Mouse (Mus musculus) hindbrain, embryonic 14.5 days (tissue): ENCODE data around the gene Ccdc73. TPM values are rescaled to one million over a fixed set of nuclear protein-coding genes. Genes with fewer than 3 reads are reported as not detected.
"Not testable (repeated sequence)": the region's sequence is repeated elsewhere in the genome, so short reads cannot be mapped to it uniquely, and the experiment has no call there.

Source experiments
- ATAC-seq: fragments of 200-750 bp; cut with Nextera tagmentation; 2 replicates; pipeline ENCODE4 v1.8.0; 2017; ENCODE audit warnings: moderate number of reproducible peaks, mild to moderate bottlenecking, moderate TSS enrichment, moderate library complexity; ENCODE audit not compliant: low FRiP score
- DNase-seq: peaks from one replicate; pipeline ENCODE4 v3.0.0-alpha.2; 2015; ENCODE audit warnings: low spot score
- H3K27ac ChIP-seq: fragments of 300-500 bp; sonication (generic); 2 replicates; pipeline ENCODE4 v1.5.1; 2014; ENCODE audit warnings: mild to moderate bottlenecking, moderate library complexity
- H3K27me3 ChIP-seq: fragments of 300-500 bp; sonication (generic); 2 replicates; pipeline ENCODE4 v1.6.1; 2014; ENCODE audit warnings: mild to moderate bottlenecking, low read length, mixed read lengths; ENCODE audit not compliant: control insufficient read depth, insufficient read depth
- H3K36me3 ChIP-seq: fragments of 300-500 bp; sonication (generic); replicated peaks from 2 replicates; pipeline ENCODE4 v1.6.1; 2014; ENCODE audit not compliant: control insufficient read depth, insufficient read depth
- H3K4me1 ChIP-seq: fragments of 300-500 bp; sonication (generic); replicated peaks from 2 replicates; pipeline ENCODE4 v1.6.1; 2014; ENCODE audit warnings: antibody characterized with exemption, low read length, mixed read lengths; ENCODE audit not compliant: control insufficient read depth, insufficient read depth
- H3K4me2 ChIP-seq: fragments of 300-500 bp; sonication (generic); replicated peaks from 2 replicates; pipeline ENCODE4 v1.6.1; 2014; ENCODE audit warnings: mild to moderate bottlenecking, moderate library complexity
- H3K4me3 ChIP-seq: fragments of 300-500 bp; sonication (generic); replicated peaks from 2 replicates; pipeline ENCODE4 v1.5.1; 2014; ENCODE audit warnings: mild to moderate bottlenecking, low read length
- H3K9ac ChIP-seq: fragments of 300-500 bp; sonication (generic); 2 replicates; pipeline ENCODE4 v1.6.1; 2014
- H3K9me3 ChIP-seq: fragments of 300-500 bp; sonication (generic); 2 replicates; pipeline ENCODE4 v1.6.1; 2016; ENCODE audit warnings: low read length; ENCODE audit not compliant: control insufficient read depth
- WGBS: fragments of 180-500 bp; shearing (Covaris S2); extraction: QIAGEN DNeasy Blood & Tissue Kit; methylation state at CpG from one replicate; pipeline ENCODE4 v1.1.7; 2014; 5-methylcytosine and 5-hydroxymethylcytosine counted together
- polyA plus RNA-seq: library from polyadenylated mRNA; unstranded; fragments of >200 nt; fragmentation: Nextera tagmentation; extraction: Ambion mirVana; gene quantifications from 2 replicates; pipeline ENCODE4 v1.2.1, GENCODE M21; 2014

The Ccdc73 gene
- polyA plus RNA-seq, 1 experiment from 2014 or later = 7.6 TPM

DNA sequence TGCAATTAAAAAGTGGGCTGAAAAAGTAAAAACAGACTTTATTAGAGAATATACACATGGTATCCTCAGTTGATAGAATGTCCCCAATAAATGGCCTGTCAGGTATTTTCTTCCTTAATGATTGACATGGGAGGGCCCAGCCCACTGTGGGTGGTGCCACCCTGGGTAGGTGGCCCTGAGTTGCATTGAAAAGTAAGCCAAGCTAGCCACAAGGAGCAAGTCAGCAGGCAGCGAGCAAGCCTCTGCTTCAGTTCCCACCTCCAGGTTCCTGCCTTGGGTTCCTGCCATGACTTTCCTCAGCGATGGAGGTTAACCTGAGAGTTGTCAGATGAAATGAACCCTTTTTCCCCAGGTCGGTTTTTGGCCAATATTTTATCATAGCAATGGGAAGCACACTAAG, 150.2 kb downstream of the Ccdc73 start:
- ATAC-seq (no peak), DNase-seq (no peak)
- peaks cover 12% of the 10 kb centered on the region for H3K36me3 ChIP-seq
- no peaks in the 10 kb centered on the region for H3K9me3 ChIP-seq
- H3K4me2 ChIP-seq = peak overlapping the region; percentile 76; the same call in 1 of the 2 replicates
- H3K4me1 ChIP-seq = peaks cover 10% of the 10 kb centered on the region
- WGBS = 81% methylated on average over 3 of the region's 3 CpGs
- H3K27me3 ChIP-seq = no peaks in the 10 kb centered on the region
- no peak overlapping the region for H3K4me3 ChIP-seq
- no peak overlapping the region for H3K27ac ChIP-seq
- H3K9ac ChIP-seq = no peak overlapping the region

DNA sequence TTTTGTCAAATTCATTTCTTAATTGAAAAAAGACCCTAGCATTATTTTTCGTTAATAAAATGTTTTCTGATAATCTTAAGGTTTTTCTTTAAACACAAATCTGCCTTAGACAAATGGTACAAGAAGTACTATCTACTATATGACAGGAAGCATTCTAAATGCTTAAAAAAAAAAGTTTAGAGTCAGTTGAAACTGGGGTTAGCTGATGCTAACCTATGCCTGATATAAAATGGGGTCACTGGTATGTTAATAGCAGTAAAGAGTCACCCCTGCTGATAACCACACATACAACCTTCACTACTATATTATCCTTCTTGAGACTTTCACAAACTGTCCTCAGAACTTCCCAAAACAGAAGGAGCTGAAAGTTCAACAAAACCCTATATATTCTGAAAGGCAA, 151.9 kb downstream of the Ccdc73 start:
- 98% methylated on average over 1 of the region's 1 CpGs for WGBS
- H3K4me1 ChIP-seq = peaks cover 10% of the 10 kb centered on the region
- ATAC-seq = no peak

DNA sequence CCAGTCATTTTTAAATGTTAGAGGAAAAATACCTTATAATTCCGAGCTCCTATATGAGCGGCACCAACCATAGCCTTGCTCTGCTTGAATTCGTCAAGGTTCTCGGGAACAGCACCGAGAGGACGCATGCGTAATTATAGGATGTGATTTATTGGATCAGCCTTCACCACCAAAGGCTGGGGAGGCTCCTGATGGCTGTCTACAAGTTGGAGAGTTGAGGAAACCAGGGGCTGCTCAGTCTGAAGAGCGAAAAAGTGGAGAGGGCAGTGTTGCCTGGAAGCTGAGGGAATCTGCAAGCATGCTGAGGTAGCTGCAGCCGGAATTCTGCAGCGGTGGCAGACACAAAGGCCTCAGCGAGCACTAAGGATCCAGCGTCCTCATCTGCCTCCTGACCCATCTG, 153.7 kb downstream of the Ccdc73 start:
- no peak overlapping the region for H3K4me3 ChIP-seq
- ATAC-seq (no peak), DNase-seq (no peak)
- H3K9ac ChIP-seq = no peak overlapping the region
- H3K27me3 ChIP-seq = no peaks in the 10 kb centered on the region
- H3K36me3 ChIP-seq = no peaks in the 10 kb centered on the region
- H3K9me3 ChIP-seq = no peaks in the 10 kb centered on the region
- WGBS = 83% methylated on average over 12 of the region's 12 CpGs
- no peak overlapping the region for H3K27ac ChIP-seq
- no peak overlapping the region for H3K4me2 ChIP-seq
- H3K4me1 ChIP-seq = peaks cover 6% of the 10 kb centered on the region

More for the DNA sequence above, 151.9 kb downstream of the Ccdc73 start:
- H3K4me3 ChIP-seq = no peak overlapping the region
- H3K27ac ChIP-seq = no peak overlapping the region
- H3K4me2 ChIP-seq = no peak overlapping the region
- H3K9me3 ChIP-seq = no peaks in the 10 kb centered on the region
- no peak overlapping the region for H3K9ac ChIP-seq
- no peak for DNase-seq
- H3K27me3 ChIP-seq = no peaks in the 10 kb centered on the region
- no peaks in the 10 kb centered on the region for H3K36me3 ChIP-seq

DNA sequence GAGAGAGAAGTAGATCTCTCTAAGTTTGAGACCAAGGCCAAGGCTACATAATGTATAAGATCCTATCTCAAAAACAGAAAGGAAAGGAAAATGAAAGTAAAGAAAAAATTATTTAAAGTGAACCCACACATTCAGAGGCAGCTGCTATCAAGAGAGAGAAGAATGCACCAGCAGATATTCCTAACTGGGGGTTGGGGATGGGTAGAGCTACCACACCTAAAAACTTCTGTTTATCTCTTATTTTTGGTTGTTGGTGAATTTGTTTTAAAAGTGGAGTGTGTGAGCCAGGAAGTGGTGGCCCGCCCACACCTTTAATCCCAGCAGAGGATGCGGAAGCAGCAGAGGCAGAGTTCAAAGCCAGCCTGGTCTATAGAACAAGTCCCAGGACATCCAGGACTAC, 154.2 kb downstream of the Ccdc73 start:
- H3K9me3 ChIP-seq = no peaks in the 10 kb centered on the region
- no peak overlapping the region for H3K27ac ChIP-seq
- no peaks in the 10 kb centered on the region for H3K36me3 ChIP-seq
- WGBS = 95% methylated on average over 2 of the region's 2 CpGs
- no peak overlapping the region for H3K4me3 ChIP-seq
- H3K4me1 ChIP-seq = peaks cover 6% of the 10 kb centered on the region
- no peaks in the 10 kb centered on the region for H3K27me3 ChIP-seq
- H3K4me2 ChIP-seq = no peak overlapping the region
- ATAC-seq = no peak
- no peak for DNase-seq
- H3K9ac ChIP-seq = no peak overlapping the region

DNA sequence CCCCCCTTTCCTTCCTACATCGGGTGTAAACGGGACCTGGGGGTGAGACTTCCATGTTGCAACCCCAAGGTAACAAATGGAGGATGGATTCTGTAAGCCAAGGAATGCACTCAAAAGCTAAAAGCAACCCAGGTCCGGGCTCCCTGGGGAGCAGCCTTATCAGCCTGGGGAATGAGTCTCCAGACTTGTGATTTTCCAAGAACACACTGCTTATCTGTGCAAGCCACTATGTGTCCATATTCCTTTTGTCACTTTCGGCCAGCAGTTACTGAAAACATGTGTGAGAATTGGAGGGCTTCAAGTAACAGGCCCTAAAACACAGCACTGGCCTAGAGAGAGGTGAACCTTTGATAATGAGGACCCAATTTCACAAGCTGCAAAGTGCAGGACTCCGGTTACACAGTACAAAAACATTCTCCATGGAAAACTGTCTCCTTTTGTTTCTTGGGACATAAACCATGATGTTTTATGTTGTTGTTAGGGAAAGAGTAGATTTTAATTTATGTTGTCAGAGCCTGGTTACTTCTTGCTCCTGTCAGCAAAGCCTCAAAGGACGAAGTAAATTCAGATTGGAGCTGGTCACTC, 155.5 kb downstream of the Ccdc73 start:
- WGBS = 84% methylated on average over 6 of the region's 6 CpGs
- no peak overlapping the region for H3K27ac ChIP-seq
- H3K36me3 ChIP-seq = no peaks in the 10 kb centered on the region
- no peak overlapping the region for H3K4me3 ChIP-seq
- no peak for DNase-seq
- no peak overlapping the region for H3K4me2 ChIP-seq
- H3K4me1 ChIP-seq = no peaks in the 10 kb centered on the region
- ATAC-seq = no peak
- no peak overlapping the region for H3K9ac ChIP-seq
- no peaks in the 10 kb centered on the region for H3K27me3 ChIP-seq
- H3K9me3 ChIP-seq = no peaks in the 10 kb centered on the region

DNA sequence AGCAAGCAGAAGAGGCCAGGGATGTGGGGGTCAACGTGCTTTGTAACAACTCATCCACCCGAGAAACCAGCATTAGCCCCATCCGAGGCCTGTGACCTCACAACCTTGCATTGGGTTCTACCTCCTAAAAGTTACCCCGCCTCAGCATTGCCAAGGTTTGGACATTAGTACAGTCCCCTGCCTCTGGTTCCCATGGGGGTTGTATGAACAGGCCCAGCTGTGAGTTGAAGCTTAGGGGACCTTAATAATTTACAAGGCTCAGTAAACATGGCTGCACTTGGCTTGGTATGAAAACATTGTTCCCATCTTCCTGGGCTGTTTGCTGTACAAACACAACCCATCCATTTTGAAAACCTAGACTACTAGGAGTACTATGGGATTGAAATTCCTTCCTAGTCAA, 156.2 kb downstream of the Ccdc73 start:
- no peak overlapping the region for H3K9ac ChIP-seq
- no peak overlapping the region for H3K4me3 ChIP-seq
- H3K4me1 ChIP-seq = no peaks in the 10 kb centered on the region
- no peak for DNase-seq
- no peaks in the 10 kb centered on the region for H3K36me3 ChIP-seq
- WGBS = 84% methylated on average over 4 of the region's 4 CpGs
- no peaks in the 10 kb centered on the region for H3K27me3 ChIP-seq
- H3K27ac ChIP-seq = no peak overlapping the region
- H3K4me2 ChIP-seq = no peak overlapping the region
- no peak for ATAC-seq
- no peaks in the 10 kb centered on the region for H3K9me3 ChIP-seq

DNA sequence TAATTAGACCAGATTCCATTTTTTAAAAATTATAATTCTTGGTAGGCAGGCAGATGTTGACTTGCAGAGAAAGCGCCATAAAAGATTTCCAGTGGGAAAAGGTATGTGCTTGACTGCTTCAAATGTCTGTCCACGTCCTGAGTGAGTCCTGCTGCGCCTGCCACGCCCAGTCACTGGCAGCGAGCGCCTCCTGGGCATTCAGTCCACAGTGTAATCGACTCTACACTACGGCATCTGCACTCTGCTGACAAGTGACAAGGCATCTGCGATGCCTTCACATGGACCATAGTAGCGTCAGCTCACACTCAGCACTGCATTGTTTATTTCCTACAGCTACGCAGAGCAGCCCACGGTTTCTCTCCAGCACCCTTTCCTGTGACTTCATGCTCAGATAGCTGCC, 158.0 kb downstream of the Ccdc73 start:
- not testable (repeated sequence) for ATAC-seq, H3K4me2 ChIP-seq, H3K27me3 ChIP-seq, H3K4me1 ChIP-seq, H3K4me3 ChIP-seq, DNase-seq, H3K9ac ChIP-seq, H3K36me3 ChIP-seq, H3K9me3 ChIP-seq, H3K27ac ChIP-seq
- 81% methylated on average over 11 of the region's 12 CpGs for WGBS

DNA sequence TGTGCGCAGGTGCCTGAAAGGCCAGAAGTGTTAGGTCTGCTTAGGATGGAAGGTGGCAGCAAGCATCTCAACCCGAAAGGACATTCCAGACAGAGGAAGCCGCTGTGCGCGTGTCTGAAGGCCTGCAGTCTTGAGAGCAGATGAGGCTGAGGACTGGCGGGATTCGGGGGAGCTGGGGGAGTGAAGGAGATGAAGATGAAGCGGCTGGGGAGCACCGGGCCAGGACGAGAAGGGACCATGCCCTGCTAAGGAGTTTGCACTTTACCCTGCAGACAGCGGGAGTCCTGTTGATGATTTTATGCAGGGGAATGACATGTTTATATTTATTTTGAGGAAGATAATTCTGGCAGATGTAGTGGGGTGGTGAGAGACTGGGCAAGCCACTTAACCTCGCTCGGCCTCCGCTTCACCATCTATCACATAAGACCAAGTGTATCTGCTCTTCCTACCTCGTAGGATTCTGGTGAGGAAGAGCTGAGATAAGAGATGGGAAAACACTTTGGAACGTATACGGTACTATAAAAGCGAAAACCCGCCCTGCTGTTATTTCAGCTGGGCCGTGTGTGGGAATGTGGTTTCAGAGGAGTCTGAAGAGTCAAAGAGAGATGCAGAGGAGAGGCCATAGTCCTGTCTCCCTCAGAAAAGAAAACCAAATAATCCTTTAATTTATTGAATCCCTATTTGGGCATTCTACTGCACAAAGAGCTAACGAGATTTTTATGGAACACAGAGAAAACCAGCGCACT, 159.5 kb downstream of the Ccdc73 start:
- WGBS = 89% methylated on average over 22 of the region's 22 CpGs
- no peak for ATAC-seq
- Histone ChIP-seq H3K27ac (no peak overlapping the region), H3K9me3 (no peaks in the 10 kb centered on the region), H3K36me3 (no peaks in the 10 kb centered on the region), H3K4me1 (no peaks in the 10 kb centered on the region), H3K4me3 (no peak overlapping the region), H3K27me3 (no peaks in the 10 kb centered on the region), H3K4me2 (no peak overlapping the region), H3K9ac (no peak overlapping the region)
- no peak for DNase-seq

DNA sequence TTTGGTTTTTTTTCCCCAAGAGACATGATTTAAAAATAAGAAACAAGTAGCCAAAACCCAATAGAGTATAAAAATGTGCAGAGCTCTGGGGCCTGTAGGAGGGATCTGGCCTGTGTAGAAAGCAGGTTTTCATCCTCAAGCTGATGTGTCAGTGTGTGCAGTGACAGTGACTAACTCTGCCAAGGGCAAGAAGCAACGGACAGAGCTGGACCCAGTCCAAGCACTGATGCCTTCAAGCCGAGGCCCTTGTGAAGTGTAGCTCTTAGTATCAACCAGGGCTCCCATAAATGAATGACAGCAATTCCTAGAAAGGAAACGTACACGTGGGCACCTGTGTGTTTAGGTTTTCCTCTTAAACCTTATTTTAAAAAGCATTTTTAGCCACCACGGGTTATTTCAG, 161.2 kb downstream of the Ccdc73 start:
- no peak overlapping the region for H3K4me3 ChIP-seq
- no peaks in the 10 kb centered on the region for H3K27me3 ChIP-seq
- no peaks in the 10 kb centered on the region for H3K36me3 ChIP-seq
- ATAC-seq = no peak
- no peak overlapping the region for H3K9ac ChIP-seq
- no peak overlapping the region for H3K27ac ChIP-seq
- no peaks in the 10 kb centered on the region for H3K9me3 ChIP-seq
- no peak overlapping the region for H3K4me2 ChIP-seq
- no peak for DNase-seq
- 74% methylated on average over 5 of the region's 5 CpGs for WGBS
- no peaks in the 10 kb centered on the region for H3K4me1 ChIP-seq
